Mouse (Mus musculus) hindbrain, embryonic 10.5 days (tissue): Measurements from ENCODE around the gene Tmem129. TPM values are rescaled to one million over a fixed set of nuclear protein-coding genes. Genes with fewer than 3 reads are reported as not detected.

Experiments used
- DNase-seq: peaks from one replicate; pipeline ENCODE4 v3.0.0-alpha.2; 2017; ENCODE audit warnings: low spot score
- H3K27ac ChIP-seq: fragments of 300-500 bp; sonication (generic); 2 replicates; pipeline ENCODE4 v1.5.1; 2016; ENCODE audit warnings: mild to moderate bottlenecking, moderate library complexity
- H3K27me3 ChIP-seq: fragments of 300-500 bp; sonication (generic); 2 replicates; pipeline ENCODE4 v1.6.1; 2016; ENCODE audit warnings: mild to moderate bottlenecking; ENCODE audit not compliant: poor library complexity, insufficient read depth, severe bottlenecking
- H3K36me3 ChIP-seq: fragments of 300-500 bp; sonication (generic); 2 replicates; pipeline ENCODE4 v1.6.1; 2016; ENCODE audit warnings: mild to moderate bottlenecking, moderate library complexity
- H3K4me1 ChIP-seq: fragments of 300-500 bp; sonication (generic); replicated peaks from 2 replicates; pipeline ENCODE4 v1.6.1; 2016; ENCODE audit warnings: mild to moderate bottlenecking
- H3K4me3 ChIP-seq: fragments of 300-500 bp; sonication (generic); 2 replicates; pipeline ENCODE4 v1.5.1; 2016; ENCODE audit warnings: mild to moderate bottlenecking, moderate library complexity
- H3K9me3 ChIP-seq: fragments of 300-500 bp; sonication (generic); 2 replicates; pipeline ENCODE4 v1.6.1; 2016; ENCODE audit warnings: mild to moderate bottlenecking, moderate library complexity
- WGBS: fragments of 180-500 bp; shearing (Covaris S2); methylation state at CpG from one replicate; pipeline ENCODE4 v1.1.7; 2016; 5-methylcytosine and 5-hydroxymethylcytosine counted together
- polyA plus RNA-seq: library from polyadenylated mRNA; unstranded; fragments of >200 nt; fragmentation: Nextera tagmentation; extraction: Ambion mirVana; gene quantifications from 2 replicates; pipeline ENCODE4 v1.2.1, GENCODE M21; 2016

Tmem129 gene
- polyA plus RNA-seq, 1 experiment from 2014 or later: 40.9 TPM

DNA sequence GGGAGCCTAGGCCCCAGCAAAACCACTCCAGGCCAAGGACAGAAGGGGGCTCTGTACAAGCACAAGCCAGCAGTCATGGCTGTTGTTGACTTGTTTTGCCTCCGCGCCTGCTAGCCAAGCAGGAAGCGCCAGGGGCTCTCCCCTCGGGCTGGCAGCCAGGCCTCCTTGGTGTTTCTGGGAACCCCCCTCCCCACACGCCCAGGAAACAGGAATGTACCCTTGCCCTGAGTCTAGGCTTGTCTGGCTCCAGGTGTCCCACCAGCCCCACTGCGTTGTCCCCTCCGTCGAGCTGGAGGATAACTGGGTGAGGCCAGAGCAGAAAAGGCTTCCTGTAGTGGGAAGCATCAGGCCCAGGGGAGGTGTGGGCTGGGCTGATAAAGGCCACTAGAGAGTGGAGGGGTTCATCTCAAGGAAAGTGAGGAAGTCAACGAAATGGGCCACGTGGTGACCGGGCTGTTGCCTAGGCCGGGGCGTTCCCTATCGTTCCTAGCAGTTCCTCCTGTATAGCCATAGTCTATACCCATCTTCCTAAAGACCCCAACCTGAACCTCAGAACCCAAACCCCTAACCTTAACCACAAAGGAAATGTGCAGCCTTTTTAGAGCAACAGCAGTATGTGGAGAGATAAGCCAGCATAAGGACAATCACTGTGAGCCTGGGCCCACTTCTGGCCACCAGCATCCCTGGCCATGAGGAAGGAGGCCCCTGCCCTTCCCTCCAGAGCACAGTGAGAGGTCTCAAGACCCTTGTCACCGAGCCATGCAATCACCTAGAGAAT lies 23.6 kb upstream of the Tmem129 start:
- 82% methylated on average over 15 of the region's 15 CpGs for WGBS
- Histone ChIP-seq H3K4me3 (no peak overlapping the region), H3K27me3 (peaks cover 40% of the 10 kb centered on the region), H3K27ac (peak overlapping the region; percentile 59), H3K36me3 (no peaks in the 10 kb centered on the region), H3K9me3 (no peaks in the 10 kb centered on the region), H3K4me1 (peaks cover 24% of the 10 kb centered on the region)
- no peak for DNase-seq

DNA sequence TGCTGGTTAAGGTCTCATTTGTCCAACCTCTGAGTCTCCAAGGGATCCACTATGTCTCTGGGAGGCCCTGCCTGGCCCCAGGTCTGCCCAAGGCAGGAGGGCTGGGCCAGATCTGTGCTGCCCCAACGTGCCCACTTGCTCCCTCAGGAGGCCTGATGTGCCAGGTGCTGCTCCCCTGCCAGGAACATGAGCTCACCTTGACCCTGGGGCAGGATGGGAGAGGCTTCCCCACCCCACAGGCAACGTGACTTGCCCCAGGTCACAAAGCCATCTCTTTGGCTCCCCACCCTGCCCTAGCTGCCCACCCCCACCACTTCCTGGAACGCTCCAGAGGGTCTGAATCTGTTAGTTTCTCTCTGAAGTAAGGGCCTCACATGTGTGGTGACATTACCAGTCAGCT lies 22.8 kb upstream of the Tmem129 start:
- Histone ChIP-seq H3K4me1 (peaks cover 24% of the 10 kb centered on the region), H3K27ac (no peak overlapping the region), H3K36me3 (no peaks in the 10 kb centered on the region), H3K27me3 (peaks cover 33% of the 10 kb centered on the region), H3K9me3 (no peaks in the 10 kb centered on the region), H3K4me3 (no peak overlapping the region)
- DNase-seq: no peak
- WGBS: 56% methylated on average over 3 of the region's 3 CpGs

DNA sequence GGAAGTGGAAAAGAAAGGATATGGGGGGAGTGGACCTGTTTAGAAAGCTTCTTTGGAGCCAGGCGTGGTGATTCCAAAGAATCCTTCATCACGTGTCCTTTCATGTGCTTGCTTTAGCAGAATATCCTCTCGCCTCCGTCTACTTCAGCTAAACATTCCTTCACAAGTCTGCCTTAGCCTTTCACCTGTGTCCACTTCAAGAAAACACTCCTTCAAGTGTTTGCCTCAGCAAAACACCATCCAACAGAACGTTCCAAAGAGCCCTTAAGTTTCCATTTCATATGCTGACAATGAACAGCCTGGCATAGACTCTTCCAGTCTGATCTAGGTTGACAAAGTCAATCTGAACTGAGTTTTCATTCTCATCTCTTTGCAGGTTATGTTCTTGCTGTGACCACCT lies 20.0 kb upstream of the Tmem129 start:
- H3K4me3 ChIP-seq: no peak overlapping the region
- peaks cover 15% of the 10 kb centered on the region; the same call in 1 of the 2 replicates for H3K27me3 ChIP-seq
- peaks cover 17% of the 10 kb centered on the region for H3K4me1 ChIP-seq
- no peaks in the 10 kb centered on the region for H3K9me3 ChIP-seq
- peaks cover 8% of the 10 kb centered on the region for H3K36me3 ChIP-seq
- 86% methylated on average over 5 of the region's 5 CpGs for WGBS
- no peak for DNase-seq
- no peak overlapping the region for H3K27ac ChIP-seq

DNA sequence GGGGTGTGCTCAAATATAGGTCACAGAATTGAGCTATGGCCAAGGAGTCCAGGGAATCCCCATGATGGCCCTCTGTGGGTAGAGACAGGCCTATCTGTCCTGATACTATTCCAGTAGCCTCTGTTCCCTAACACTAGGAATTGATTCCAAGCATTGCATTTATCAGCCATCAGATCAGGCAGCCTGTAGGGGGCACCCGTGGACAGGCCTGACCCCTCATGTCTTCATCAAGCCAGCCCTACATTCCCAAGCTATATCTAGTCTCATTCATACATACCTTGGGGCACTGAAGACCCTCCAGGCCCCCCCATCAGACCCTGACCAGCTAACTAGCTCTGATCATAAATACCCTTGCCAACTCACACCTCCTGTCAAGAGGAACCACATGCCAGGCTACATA lies 17.7 kb upstream of the Tmem129 start:
- no peaks in the 10 kb centered on the region for H3K9me3 ChIP-seq
- DNase-seq: peak; percentile 77
- H3K27ac ChIP-seq: no peak overlapping the region
- 9% methylated on average over 1 of the region's 1 CpGs for WGBS
- no peaks in the 10 kb centered on the region for H3K27me3 ChIP-seq
- peaks cover 8% of the 10 kb centered on the region for H3K4me1 ChIP-seq
- peaks cover 31% of the 10 kb centered on the region for H3K36me3 ChIP-seq
- H3K4me3 ChIP-seq: no peak overlapping the region

DNA sequence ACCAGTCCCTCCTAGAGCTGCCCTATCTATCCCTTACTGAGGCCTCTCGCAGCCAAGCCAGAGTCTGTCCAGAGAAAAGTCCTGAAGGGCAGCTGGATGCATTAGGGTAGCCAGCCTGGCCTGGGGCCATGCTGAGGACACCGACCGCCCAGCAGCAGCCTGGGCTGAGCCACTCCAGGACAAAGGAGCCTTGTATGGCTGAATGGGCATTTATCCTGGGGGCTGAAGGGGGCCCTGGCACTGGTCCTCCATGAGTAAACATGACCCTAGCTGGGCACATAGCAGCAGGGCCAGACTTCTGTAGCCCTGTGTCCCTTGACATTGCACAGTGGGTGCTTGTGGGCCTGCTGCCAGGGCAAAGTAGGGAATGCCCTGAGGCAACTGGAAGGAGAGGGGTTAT lies 16.2 kb upstream of the Tmem129 start:
- Histone ChIP-seq H3K4me3 (no peak overlapping the region), H3K27ac (peak overlapping the region; percentile 65), H3K36me3 (peaks cover 46% of the 10 kb centered on the region), H3K9me3 (no peaks in the 10 kb centered on the region), H3K27me3 (no peaks in the 10 kb centered on the region), H3K4me1 (peaks cover 7% of the 10 kb centered on the region)
- 62% methylated on average over 3 of the region's 3 CpGs for WGBS
- no peak for DNase-seq

DNA sequence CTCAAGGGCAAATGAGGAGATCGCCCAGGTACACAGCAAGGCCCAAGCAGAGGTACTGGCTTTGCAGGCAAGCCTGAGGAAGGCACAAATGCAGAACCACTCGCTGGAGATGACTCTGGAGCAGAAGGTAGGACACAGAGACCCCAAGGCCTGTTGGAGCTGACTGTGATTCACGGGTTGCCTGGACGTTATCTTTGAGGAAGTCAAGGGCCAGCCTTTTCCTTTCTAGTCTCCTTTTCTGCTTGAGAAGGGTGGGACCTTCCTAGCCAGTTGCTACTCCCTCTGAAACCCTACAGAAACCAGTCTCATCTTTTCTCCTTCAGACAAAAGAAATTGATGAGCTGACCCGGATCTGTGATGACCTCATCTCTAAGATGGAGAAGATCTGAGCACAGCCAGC lies 13.4 kb upstream of the Tmem129 start:
- H3K4me3 ChIP-seq: no peak overlapping the region
- peaks cover 74% of the 10 kb centered on the region for H3K36me3 ChIP-seq
- H3K27me3 ChIP-seq: no peaks in the 10 kb centered on the region
- peaks cover 7% of the 10 kb centered on the region for H3K4me1 ChIP-seq
- 79% methylated on average over 5 of the region's 5 CpGs for WGBS
- H3K9me3 ChIP-seq: no peaks in the 10 kb centered on the region
- DNase-seq: no peak
- H3K27ac ChIP-seq: no peak overlapping the region

DNA sequence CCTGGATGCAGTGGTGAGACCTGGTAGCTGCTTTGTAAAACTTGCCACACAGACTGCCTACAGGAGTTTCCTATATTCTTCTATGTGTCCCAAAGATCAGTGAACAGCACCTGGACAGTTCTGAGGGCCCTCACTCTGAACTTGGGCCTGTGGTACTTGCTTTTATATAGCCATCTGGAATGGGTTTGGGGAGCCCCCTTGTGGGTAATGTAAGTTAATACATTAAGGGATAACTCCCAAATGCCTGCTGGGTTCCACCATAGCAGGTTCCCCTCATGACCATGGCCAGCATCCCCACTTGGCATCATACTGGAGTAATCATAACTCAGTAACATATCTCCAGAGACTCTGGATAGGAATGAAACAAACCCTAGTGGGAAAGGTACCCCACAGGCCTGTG lies 10.0 kb upstream of the Tmem129 start:
- no peaks in the 10 kb centered on the region for H3K4me1 ChIP-seq
- no peak for DNase-seq
- H3K36me3 ChIP-seq: peaks cover 97% of the 10 kb centered on the region
- H3K4me3 ChIP-seq: no peak overlapping the region
- H3K27me3 ChIP-seq: no peaks in the 10 kb centered on the region
- no peaks in the 10 kb centered on the region for H3K9me3 ChIP-seq
- H3K27ac ChIP-seq: no peak overlapping the region

DNA sequence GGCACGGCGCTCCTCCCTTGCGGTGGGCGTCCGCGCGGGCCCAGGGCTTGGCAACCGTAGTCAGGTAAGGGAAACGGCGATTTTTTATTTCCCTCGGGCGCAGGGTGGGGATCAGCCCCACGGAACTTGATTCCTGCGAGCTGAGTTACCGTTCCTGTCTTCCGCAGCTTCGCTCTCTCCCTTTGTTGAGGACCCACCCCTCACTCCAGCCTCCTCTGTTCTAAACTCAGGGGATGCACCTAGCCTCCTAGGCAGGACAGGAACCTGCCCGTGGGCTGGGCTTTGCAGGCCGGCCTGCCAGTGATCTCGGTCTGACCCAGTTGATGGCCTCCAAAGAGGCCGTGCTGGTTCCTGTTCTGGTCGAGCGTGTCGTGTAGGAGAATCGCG lies 441 bp upstream of the Tmem129 start:
- H3K36me3 ChIP-seq: peaks cover 57% of the 10 kb centered on the region
- under 1% methylated on average over 26 of the region's 26 CpGs for WGBS
- H3K27ac ChIP-seq: peak overlapping the region; percentile 96

DNA sequence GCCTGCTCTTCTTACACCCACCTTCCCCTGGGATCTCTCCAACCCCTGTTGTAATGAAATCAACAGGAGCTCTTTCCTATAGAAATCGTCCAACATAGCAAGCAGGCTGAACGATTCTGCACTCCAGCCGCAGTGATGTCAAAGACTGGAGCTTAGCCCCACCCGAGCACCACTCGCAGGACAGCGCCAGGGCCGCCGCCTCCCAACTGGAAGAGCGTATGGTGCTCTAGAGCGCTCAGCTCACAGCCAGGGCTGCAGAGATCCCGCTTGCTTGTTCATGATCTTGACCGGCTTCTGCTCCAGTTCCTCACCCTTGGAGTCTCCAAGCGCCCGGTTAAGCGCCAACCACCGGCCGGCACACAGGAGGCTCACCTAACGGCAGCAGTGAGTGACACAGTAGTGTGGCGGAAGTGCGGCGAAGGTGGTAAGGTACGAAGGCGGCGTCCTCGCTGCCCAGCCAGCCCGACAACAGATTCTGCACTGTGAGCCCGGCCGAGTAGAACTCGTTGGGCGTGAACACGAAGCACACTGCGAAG lies 897 bp downstream of the Tmem129 start:
- peaks cover 63% of the 10 kb centered on the region for H3K4me1 ChIP-seq
- no peaks in the 10 kb centered on the region for H3K27me3 ChIP-seq
- H3K27ac ChIP-seq: peak overlapping the region; percentile 96
- no peak for DNase-seq
- peak overlapping the region; percentile 86 for H3K4me3 ChIP-seq
- peaks cover 52% of the 10 kb centered on the region for H3K36me3 ChIP-seq
- no peaks in the 10 kb centered on the region for H3K9me3 ChIP-seq
- WGBS: under 1% methylated on average over 32 of the region's 32 CpGs

More for the DNA sequence above, 441 bp upstream of the Tmem129 start:
- H3K4me3 ChIP-seq: peak overlapping the region; percentile 86
- no peaks in the 10 kb centered on the region for H3K9me3 ChIP-seq
- DNase-seq: no peak
- peaks cover 51% of the 10 kb centered on the region for H3K4me1 ChIP-seq
- no peaks in the 10 kb centered on the region for H3K27me3 ChIP-seq

DNA sequence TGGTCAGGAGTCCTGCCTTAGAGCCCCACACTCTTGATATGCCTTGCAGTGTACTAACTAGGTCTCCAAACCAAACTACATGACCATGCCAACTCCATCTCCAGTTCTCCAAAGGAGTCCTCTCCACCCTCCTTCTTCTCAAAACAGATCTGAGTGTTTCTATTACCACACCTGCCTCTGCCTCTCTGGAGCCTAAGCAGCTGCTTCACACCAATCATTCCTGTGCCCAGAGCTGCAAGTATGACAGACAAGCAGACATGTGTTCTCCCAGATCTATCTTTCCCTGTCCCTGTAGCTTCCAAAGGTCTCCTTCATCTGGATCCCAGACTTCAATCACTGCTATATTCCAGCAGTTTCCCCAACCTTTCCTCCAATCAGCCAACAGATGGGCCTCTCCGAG lies 1.5 kb downstream of the Tmem129 start:
- H3K27ac ChIP-seq: peak overlapping the region; percentile 96
- H3K27me3 ChIP-seq: no peaks in the 10 kb centered on the region
- 42% methylated on average over 1 of the region's 1 CpGs for WGBS
- peaks cover 63% of the 10 kb centered on the region for H3K4me1 ChIP-seq
- H3K36me3 ChIP-seq: peaks cover 46% of the 10 kb centered on the region
- H3K9me3 ChIP-seq: no peaks in the 10 kb centered on the region
- peak overlapping the region; percentile 86 for H3K4me3 ChIP-seq
- DNase-seq: no peak

DNA sequence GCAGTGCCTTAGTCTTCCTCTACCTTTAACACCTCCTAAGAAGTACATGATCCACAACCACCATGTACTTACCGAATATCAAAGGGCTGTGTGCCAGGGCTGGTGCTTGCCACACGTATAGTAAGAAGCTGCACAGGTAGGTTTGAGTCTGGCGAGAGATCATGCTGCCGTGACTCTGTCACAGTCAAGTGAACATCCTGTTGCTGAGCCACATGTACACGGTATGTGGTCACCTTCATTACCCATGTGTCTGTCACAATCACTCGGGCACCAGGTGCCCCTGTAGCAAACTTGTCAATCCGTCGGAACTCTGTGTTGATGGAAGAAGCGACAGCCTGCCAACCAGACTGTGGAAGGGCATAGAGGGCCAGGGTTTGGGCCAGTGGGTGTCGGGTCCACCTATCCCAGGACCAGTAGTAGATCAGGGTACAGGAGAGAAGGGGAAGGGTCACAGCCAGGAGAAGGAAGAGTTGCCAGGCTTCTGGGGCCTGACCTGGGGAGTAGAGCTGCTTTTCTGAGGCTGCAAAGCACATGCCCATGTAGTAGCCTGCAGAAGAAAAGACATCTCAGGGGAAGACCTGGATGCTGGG lies 2.9 kb downstream of the Tmem129 start:
- no peak for DNase-seq
- no peak overlapping the region for H3K4me3 ChIP-seq
- H3K27ac ChIP-seq: no peak overlapping the region
- H3K27me3 ChIP-seq: no peaks in the 10 kb centered on the region
- peaks cover 70% of the 10 kb centered on the region for H3K4me1 ChIP-seq
- 94% methylated on average over 10 of the region's 10 CpGs for WGBS
- H3K36me3 ChIP-seq: peaks cover 33% of the 10 kb centered on the region
- H3K9me3 ChIP-seq: no peaks in the 10 kb centered on the region

DNA sequence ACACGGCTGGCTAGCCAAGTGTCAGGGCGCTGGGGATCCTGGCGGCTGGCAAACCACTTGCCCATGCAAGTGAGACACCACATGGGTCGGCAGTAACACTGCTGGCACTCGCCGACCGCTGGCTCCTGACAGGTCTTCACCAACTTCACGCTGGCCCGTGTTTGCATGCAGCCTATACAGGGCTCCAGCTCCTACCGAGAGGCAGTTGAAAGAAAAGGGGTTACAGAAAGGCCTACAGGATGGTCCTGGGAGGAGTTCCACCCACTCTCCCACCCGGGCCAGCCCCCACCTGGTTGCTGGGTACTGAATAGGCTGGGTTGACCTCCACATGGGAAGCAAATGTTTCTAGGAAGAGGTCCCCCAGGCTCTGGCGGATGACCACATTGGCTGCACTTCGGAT lies 3.8 kb downstream of the Tmem129 start:
- Histone ChIP-seq H3K27me3 (no peaks in the 10 kb centered on the region), H3K4me1 (peaks cover 66% of the 10 kb centered on the region), H3K27ac (no peak overlapping the region), H3K36me3 (peaks cover 38% of the 10 kb centered on the region), H3K4me3 (no peak overlapping the region), H3K9me3 (no peaks in the 10 kb centered on the region)
- no peak for DNase-seq
- 94% methylated on average over 13 of the region's 13 CpGs for WGBS

DNA sequence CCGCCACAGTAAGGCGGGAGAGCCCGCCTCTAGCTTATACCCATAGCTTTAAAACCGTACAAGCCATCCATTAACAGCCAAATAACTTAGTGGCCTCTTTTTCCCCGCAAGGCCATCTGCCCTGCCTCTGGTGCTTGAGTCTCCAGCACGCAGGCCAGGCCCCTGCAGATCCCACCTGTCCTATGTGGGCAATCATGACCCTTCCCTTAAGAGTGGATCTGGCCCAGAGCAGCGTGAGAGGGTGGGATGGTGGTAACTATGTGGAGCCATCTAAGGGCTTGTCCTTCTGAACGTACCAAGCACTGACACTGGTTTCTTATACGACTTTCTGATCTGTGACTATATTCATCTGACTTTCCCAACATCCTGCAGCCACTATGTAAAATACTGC lies 5.4 kb downstream of the Tmem129 start:
- no peak for DNase-seq
- WGBS: 3% methylated on average over 9 of the region's 9 CpGs
- H3K9me3 ChIP-seq: no peaks in the 10 kb centered on the region
- H3K4me1 ChIP-seq: peaks cover 55% of the 10 kb centered on the region
- H3K27me3 ChIP-seq: no peaks in the 10 kb centered on the region
- peaks cover 54% of the 10 kb centered on the region for H3K36me3 ChIP-seq
- peak overlapping the region; percentile 74 for H3K4me3 ChIP-seq
- H3K27ac ChIP-seq: peak overlapping the region; percentile 99
